Mouse (Mus musculus) cerebellum, postnatal 4 days (tissue): Measurements from ENCODE around the gene Mylk2.

Experiments used
- DNase-seq, 2 experiments: peaks; one replicate each; pipeline ENCODE4 v3.0.0; 2022; ENCODE audit warnings: low spot score in 2 of 2, mixed read lengths in 1 of 2

The Mylk2 gene

GRCm38 (mm10) chr2:152911031-152911430 is at the start of gene Mylk2:
Gene Mylk2, plus strand, starts transcription at chr2:152911352.
- DNase-seq, result peak in 1 of 2 experiments; percentile 49

GRCm38 (mm10) chr2:152861891-152862290 is 49.3 kb upstream of the Mylk2 start:
- no peak for DNase-seq

- DNase-seq, result no peak
Measured at GRCm38 (mm10) chr2:152862638-152863037, 48.5 kb upstream of the Mylk2 start.

- no peak for DNase-seq
Measured at GRCm38 (mm10) chr2:152863346-152863745, 47.8 kb upstream of the Mylk2 start.

- no peak for DNase-seq
Measured at GRCm38 (mm10) chr2:152878239-152878638, 32.9 kb upstream of the Mylk2 start.

- DNase-seq, result no peak
Measured at GRCm38 (mm10) chr2:152880898-152881297, 30.3 kb upstream of the Mylk2 start.

GRCm38 (mm10) chr2:152884101-152884645 is 27.0 kb upstream of the Mylk2 start:
- DNase-seq, result no peak

- DNase-seq, result no peak
Measured at GRCm38 (mm10) chr2:152887230-152887629, 23.9 kb upstream of the Mylk2 start.

- DNase-seq, result no peak
Measured at GRCm38 (mm10) chr2:152888774-152889173, 22.4 kb upstream of the Mylk2 start.

GRCm38 (mm10) chr2:152895834-152896233 is 15.3 kb upstream of the Mylk2 start:
- no peak for DNase-seq

- DNase-seq, result no peak
Measured at GRCm38 (mm10) chr2:152896926-152897325, 14.2 kb upstream of the Mylk2 start.

GRCm38 (mm10) chr2:152899011-152899410 is 12.1 kb upstream of the Mylk2 start:
- DNase-seq, result no peak

- DNase-seq, result no peak
Measured at GRCm38 (mm10) chr2:152901296-152901695, 9.9 kb upstream of the Mylk2 start.

GRCm38 (mm10) chr2:152902658-152903057 is 8.5 kb upstream of the Mylk2 start:
- no peak for DNase-seq

GRCm38 (mm10) chr2:152903586-152903985 is 7.6 kb upstream of the Mylk2 start:
- DNase-seq, result no peak

GRCm38 (mm10) chr2:152904127-152904643 is 7.0 kb upstream of the Mylk2 start:
- no peak for DNase-seq

GRCm38 (mm10) chr2:152905036-152905829 is 5.9 kb upstream of the Mylk2 start:
- DNase-seq, result no peak

- DNase-seq, result no peak
Measured at GRCm38 (mm10) chr2:152906274-152907037, 4.7 kb upstream of the Mylk2 start.

GRCm38 (mm10) chr2:152907114-152907943 is 3.8 kb upstream of the Mylk2 start:
- no peak for DNase-seq

- no peak for DNase-seq
Measured at GRCm38 (mm10) chr2:152909848-152910247, 1.3 kb upstream of the Mylk2 start.

- no peak for DNase-seq
Measured at GRCm38 (mm10) chr2:152911432-152911831, 280 bp downstream of the Mylk2 start.

- DNase-seq, result no peak
Measured at GRCm38 (mm10) chr2:152913471-152913870, 2.3 kb downstream of the Mylk2 start.
